Mouse (Mus musculus) kidney, adult 18-20 months (tissue): ENCODE results near the gene Capn3.

Source experiments
- DNase-seq: peaks from one replicate; pipeline ENCODE4 v3.0.0; 2021

Capn3 gene

DNA sequence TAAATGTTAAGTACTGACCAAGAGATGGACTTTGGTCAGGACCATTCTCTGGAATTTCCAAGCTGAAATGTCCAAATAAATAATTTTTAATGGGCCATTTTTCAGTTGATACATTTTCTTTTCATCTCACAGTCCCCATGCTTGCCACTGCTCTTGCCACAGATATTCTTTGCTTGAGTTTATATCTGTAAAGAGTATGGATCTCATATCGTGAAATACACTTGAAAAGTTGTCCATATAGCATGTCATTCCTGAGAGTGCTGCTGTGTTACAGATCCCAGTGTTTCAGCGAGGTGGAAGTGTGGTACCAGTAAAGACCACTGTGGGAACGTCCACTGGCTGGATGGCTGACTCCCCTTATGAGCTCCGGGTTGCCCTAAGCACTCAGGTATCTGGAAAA, at the start of gene Capn3:
Gene Capn3, plus strand, starts transcription at position 301 of the 400 bp plus-strand sequence.
- DNase-seq: no peak

DNA sequence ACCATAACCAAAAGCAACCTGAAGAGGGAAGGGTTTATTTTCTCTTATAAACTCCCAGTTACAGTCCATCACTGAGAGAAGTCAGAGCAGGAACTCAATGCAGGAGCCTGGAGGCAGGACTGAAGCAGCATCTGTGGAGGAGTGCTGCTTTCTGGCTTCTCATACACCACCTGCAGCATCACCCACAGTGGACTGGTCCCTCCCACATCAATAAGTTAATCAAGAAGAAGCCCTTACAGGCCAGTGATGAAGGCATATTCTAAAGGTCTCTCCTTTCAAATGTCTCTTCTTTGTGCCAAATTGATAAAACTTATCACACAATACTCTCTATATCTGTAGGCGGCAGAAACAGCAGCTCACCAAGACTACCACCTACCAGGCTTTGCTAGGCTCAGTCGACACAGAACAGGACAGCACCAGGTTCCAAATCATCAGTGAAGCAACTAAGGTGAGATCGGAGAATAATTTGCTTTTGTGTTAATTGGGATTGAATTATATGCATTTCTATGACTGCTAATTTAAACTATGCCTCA, 44.7 kb upstream of the Capn3 start:
- DNase-seq: no peak

DNA sequence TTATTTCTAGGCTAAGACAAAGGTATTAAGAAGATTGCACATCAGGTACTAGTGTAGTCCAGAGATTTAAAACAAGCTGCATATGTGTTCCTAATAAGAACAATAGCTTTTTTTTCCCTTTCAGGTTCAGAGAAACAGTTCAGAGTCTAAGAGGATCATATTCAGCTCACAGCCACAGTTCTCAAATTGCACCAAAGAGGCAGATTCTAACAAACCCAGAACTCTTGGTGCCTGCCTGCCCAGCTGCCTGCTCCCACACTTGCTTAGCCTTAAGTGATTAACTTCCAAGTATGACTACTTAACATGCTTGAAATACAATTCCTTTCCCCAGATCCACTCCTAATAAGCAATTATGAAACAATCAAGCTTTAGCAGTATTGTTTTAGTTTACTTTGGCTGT, 41.7 kb upstream of the Capn3 start:
- no peak for DNase-seq

DNA sequence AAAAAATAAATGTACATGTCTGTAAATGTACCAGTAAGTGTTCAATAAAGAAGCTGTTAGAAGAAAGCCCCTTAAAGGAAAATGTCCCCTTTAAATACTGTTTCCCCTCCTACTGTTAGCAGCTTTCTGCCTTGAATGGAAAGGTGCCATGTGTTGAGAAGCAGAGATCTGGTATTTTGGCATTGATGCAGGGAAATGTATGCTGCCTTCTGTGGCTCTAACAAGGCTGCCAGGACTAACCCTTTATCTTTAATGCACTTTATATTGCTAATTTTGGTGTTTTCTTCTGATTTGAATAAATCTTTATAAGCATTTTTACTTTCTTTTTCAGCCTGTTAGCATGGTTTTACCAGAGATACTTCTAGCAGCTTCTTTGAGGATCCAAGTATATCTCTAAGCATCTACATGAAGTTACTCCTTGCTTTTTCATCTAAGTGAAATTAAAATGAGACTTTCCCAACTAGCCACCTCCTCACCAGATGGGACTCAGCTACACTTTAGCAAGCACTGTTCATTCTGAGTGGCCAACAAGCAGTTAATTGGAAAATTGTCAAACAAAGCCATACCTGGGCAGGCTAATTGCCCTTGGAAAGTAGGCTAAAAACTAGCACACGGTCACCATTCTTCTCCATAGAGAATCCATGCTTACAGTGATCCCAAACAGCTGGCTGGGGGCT, 40.9 kb upstream of the Capn3 start:
- DNase-seq: no peak

DNA sequence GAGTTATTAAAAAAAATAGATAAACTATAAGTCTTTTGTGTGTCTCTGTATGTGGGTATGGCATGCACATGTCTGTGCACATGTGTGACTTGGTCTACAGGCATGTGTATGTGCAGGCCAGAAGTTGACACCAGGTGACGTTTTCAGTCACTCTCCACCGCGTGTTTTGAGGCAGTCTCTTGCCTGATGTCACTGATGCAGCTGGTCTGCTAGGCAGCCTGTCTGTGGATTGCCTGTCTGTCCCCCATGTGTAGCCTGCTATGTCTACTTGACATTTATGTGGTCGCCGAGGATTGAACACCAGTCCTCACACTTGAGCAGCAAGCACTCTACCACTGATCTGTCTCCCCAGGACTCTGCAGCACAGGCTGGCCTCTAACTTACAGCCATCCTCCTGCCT, 31.4 kb upstream of the Capn3 start:
- no peak for DNase-seq

DNA sequence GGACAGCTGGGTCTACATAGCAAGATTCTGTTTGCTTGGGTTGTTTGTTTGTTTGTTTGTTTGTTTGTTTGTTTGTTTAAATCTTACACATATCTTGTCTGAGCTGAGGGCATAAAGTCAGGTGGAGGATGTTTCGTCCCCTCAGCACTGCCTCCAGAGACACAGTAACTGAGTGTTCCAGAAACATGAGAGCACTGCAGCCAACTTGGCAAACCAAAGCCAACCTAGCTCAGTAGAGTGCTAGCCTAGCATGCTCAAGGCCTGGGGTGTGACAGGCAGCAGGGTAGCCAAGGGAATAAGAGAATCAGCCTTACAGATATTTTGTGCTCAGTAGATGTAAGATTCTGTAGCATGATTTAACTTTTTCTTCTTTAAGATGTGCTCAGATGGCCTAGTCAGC, 11.3 kb upstream of the Capn3 start:
- no peak for DNase-seq

DNA sequence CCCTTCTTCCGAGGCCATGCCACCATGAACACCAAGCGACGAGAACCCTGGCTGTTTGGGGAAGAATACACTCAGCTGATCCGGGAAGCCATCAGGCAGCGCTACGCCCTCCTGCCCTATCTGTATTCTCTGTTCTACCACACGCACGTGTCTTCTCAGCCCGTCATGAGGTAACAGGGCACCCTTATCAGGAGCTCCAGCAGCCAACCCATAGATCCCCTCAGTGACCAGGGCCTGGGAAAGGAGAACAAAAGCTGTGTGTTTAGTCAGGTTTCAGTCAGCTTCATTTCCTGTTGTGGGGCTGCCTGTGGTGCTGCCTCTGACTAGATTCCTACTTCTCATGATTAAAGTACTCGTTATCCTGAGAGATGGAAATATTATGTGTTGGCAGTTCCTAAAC, 9.4 kb upstream of the Capn3 start:
- no peak for DNase-seq

DNA sequence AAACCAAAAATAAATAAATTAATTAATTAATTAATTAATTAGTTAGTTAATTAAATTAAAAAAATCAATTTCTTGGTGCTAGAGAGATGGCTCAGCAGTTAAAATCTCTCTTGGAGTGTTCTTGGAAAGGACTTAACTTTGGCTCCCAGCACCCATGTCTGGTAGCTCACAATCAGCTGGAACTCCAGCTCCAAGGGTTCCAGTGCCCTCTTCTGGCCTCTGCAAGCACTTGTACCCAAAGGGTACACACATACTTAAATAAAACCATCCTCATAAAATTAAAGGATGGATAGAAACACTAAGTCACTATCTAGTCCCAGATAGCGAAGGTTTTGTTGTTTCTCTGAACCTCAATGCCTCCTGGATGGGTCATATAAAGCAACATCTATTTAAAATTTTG, 8.5 kb upstream of the Capn3 start:
- no peak for DNase-seq

DNA sequence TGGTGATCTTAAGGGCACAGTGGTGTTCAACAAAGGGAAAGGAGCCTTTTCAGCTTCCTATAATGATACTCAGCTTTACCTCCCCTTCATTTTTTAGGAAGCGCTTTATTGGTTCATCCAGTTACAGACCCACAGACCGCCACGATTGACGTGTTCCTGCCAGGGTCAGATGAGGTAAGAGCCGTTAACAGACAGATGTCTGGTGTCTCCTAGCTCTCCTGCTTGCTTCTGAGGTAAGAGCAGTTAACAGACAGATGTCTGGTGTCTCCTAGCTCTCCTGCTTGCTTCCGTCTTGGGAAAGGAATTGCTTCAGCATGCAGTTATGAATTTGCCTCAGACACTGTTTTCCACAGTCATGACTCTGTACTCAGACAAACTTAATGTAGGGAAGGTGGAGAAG, 5.1 kb upstream of the Capn3 start:
- DNase-seq: no peak

DNA sequence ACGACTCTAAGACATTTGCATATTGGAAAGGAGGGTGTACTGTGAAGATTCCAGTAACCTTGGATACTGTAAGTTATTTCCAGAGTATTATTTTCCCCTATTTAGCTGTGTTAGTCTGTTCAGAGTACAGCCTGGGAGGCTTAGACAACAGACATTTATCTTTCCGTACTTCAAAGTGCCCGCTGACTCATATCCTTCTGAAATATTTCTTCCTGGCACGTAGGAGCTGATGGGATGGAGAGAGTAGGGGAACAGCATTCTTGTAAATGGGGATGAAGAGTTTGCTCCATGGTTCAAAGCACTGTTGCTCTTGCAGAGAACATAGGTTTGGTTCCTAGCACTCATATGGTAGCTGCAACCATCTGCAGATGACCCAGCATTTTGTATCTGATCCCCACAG, 3.2 kb upstream of the Capn3 start:
- DNase-seq: no peak

DNA sequence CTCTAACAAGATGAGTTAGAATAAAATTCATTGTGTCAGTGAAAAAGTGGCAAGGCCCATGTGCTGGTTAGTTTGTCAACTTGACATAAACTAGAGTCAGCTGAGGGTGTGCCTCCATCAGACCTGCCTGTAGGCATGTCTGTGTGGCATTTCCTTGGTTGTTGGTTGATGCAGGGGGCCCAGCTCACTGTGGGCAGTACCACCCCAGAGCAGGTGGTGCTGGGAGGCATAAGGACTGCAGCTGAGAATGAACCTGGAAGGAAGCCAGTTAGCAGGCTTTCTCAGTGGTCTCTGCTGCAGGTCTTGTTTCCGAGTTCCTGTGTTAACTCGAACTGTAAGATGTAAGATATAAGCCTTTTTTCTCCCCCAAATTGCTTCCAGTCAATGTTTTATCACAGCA, 832 bp upstream of the Capn3 start:
- no peak for DNase-seq

DNA sequence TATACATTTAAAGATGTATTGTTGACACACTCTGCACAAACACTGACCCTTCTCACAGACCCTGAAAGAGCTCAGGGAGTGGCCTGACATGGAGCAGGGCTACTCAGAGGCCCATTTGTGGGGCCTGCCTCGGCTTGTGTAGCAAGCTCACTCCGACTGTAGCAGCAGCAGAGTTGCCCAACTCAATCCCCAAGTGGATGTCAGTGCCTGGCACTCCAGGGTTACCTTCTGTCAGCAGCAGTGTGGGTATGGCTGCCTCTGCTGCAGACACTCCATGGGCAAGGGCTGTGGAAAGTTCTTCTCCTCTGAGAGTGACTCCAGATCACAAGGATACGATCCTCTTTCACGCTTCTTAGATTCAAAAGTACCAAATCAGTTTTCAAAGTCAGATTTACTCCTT, 4.4 kb downstream of the Capn3 start:
- no peak for DNase-seq

DNA sequence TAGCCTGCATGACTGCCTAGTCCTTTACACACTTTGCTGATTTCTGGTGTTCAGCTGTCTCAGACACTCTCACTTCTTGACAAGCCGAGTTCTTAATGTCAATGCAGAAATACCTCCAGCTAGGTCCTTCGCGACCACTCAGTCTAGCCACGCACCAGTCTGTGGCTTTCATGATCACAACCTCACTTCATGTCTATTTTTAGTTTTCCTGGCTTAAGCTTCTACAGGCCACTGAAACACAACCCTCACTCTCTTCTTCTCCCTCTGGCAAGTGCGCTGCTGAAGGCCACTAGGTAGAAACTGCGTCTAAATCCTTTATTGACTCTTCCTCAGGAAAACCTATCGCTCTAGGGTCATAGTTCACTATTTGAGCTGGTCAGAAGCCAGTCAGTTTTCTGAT, 7.5 kb downstream of the Capn3 start:
- DNase-seq: no peak

DNA sequence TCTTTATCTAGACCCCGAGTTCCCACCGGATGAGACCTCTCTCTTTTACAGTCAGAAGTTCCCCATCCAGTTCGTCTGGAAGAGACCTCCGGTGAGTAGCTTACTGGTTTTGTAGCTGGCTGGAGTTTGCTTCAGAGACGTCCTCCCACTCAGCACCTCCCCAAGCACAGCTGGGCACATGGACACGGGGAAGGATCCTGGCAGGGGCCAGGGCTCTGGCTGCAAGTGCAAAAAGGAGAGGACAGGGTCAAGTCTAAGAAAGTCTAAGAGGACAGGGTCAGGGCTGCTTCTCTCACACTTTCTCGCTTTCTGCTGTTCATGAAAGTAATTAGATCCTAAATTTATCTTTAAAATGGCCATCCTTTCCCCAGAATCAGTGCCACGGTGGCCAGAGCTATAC, 8.3 kb downstream of the Capn3 start:
- no peak for DNase-seq

DNA sequence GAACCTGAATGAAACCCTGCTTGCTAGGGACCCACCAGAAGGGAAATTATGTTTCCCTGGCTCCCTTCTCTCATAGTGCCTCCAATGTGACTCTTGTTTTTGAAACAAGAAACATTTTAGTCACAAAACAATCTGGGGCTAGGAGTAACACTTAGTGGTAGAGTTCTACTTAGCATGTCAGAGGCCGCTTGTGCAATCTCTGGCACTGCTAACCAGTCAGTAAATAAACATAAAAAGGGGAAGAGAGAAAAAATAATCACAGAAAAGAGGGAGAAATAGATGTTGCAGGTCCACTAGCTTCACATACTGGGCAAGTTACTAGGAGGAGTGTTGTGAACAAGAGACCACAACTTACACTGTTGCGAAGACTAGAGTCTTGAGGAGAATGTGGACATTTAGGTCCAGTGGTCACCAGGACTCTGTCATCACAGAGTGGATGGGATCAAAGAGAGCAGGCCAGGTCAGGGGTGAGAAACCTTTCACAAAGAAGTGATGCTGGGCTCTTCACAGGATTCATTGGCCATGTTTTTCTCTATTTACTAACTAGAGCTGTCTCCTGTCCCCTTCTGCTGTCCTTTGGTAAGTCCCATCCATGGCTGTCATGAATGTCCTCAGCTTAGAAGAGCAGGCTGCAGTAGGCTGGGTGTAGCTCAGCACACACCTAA, 9.0 kb downstream of the Capn3 start:
- DNase-seq: no peak

DNA sequence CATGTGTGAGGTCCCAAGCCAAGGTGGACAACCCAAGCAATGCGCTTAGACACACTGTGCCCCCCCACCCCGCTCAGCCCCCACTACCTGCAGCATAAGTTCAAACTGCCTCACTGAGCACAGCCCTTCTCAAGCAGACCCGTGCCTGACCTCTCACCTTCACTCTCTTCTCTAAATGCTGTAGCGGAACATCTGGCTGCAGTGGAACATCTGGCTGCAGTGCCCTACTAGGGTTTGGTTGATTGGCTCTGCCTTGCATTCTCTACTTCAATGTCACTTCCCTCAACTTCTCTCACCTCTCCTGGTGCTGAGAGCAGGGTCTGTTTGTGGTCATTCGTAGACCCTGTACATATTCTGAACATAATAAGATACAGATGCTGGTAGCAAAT, 9.6 kb downstream of the Capn3 start:
- DNase-seq: no peak

DNA sequence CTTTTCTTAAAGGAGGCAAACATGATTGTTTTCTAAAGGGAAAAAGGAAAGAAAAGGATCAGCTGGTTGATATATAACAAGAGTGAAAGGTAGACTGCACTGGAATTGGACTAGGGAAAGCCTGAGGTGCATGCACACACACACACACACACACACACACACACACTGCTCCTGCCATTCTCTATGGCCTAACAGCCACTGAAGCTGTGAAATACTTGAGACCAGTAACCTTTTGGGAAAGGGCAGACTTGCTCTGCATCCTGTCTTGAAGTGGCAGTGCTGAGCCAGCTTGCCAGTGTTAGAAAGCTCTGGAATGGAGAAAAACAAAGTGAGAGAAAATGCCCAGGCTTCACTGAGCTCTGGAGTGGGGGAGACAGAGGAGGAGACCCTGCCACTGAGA, 12.2 kb downstream of the Capn3 start:
- DNase-seq: no peak

DNA sequence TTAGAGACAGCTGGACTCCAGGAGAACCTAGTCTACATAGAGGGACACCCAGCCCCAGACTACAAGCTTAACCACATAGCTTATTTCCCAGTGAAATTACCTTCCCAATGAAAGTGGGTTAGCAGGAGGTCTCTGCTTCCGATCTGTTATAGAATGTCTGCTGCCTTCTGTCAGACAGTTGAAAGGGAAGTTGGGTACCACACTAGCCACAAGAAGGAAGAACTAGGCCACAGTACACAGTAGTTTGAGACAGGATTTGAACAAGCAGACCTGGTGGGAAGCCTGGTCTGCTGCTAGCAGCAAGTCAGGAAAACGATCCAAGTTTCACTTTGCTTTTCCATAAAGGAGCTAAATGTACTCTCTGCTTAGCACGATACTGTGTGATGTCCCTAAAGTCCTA, 13.4 kb downstream of the Capn3 start:
- DNase-seq: no peak

DNA sequence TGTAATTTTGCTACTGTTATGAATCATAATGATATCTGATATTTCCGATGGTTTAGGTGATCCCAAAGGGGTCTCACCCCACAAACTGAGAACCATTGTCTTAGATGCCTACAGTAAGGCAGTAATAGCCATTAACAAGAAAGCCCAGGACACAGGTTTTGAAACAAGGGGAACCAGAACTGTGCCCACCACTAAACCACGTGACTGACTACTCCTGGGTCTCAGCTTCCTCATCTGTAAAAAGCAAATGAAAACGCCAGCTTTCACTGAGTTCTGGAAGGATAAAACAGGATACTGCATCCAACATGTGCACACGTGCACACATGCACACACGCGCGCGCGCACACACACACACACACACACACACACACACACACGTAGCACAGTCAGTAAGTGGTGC, 13.9 kb downstream of the Capn3 start:
- DNase-seq: no peak

DNA sequence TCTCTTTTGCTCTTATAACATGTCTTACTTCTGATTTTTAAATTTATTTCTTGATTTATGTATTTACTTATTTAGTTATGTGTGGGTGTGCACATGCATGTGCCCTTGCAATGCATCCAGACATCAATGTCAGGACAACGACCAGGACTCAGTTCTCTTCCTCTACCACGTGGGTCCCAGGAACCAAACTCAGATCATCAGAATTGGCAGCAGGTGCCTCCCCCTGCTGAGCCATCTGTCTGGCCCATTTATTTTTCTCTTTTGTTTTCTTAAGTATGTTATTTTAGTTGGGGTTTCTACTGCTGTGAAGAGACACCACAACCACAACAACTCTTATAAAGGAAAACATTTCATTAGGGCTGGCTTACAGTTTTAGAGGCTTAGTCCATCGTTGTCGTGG, 15.0 kb downstream of the Capn3 start:
- no peak for DNase-seq

DNA sequence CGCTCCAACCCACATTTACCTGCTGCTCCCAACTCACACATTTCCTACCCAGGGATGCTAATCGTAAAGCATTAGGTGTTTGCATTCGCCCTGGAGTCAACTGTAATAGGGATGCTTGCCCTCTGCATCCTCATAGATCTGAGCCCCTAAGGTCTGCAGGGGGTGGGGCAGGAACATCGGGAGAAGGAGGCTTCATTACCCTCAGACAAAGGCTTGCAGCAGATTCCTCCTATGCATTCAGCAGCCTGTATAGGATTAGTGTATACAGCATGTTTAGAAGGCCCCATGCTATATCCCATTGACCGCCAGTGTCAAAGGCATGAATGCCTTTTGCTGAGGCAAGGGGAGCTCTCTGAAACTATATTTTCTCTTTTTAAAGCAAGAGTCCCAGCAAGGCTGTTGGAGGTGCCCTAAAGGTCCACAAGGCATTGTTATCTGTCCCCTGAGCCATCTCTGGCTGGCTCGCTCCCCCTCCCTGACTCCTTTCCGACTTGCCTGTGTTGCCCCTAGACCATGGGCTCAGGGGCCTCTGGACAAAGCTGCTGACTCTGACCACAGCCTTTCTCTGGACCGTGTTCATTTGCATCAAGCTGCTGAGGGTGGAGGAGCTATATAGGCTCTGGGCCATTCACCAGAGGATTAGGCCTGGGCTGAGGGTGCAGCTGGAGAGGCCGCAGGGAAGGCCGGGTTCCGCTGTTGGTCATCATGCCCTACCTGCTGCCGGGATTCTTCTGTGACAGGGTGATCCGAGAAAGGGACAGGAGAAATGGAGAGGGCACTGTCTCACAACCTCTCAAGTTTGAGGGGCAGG, 20.7 kb downstream of the Capn3 start:
- no peak for DNase-seq

DNA sequence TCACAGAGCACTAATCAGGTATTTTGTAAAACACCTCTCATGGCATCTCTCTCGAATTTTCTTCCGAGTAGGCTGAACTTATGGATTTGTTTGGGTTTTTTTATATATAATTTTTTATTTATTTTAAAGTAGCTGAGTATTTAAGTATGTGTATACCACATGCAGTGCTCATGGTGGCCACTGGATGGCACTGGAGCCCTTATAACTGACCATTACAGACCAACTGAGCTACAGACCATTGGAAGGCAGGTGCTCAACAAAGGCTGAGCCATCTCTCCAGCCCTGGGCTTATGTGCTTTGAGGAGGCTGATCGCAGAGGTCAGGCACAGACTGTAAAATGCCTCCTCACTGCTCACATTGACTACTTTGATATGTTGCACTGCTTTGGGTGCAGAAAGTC, 22.8 kb downstream of the Capn3 start:
- DNase-seq: peak; percentile 86

DNA sequence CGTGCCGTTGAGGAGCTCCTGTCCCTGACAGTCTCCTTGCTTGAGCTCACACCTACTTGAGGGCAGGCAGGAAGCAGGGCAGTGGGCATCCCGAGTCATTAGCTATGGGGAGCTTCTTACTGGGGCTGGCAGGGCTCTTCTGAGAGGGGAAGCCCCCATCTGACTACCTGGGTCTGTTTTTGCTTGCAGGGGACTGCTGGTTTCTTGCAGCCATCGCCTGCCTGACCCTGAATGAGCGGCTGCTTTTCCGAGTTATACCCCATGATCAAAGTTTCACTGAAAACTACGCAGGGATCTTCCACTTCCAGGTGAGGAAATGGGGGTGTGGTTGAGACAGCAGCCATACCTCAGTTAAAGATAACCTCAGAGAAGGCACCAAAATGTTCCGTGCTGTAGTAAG, 26.1 kb downstream of the Capn3 start:
- no peak for DNase-seq
